Mouse (Mus musculus): ENCODE measurements around the gene Cd164l2.

The Cd164l2 gene

GRCm38 (mm10) chr4:133195014-133195413 lies 16.9 kb upstream of the Cd164l2 start:
- no peak for DNase-seq

GRCm38 (mm10) chr4:133196136-133196535 lies 15.8 kb upstream of the Cd164l2 start:
- no peak for DNase-seq

GRCm38 (mm10) chr4:133196852-133197251 lies 15.1 kb upstream of the Cd164l2 start:
- no peak for DNase-seq

- DNase-seq: no peak
These were observed 14.6 kb upstream of the Cd164l2 start for GRCm38 (mm10) chr4:133197355-133197754.

GRCm38 (mm10) chr4:133197801-133198286 lies 14.1 kb upstream of the Cd164l2 start:
- no peak for DNase-seq

GRCm38 (mm10) chr4:133198337-133199180 lies 13.4 kb upstream of the Cd164l2 start:
- DNase-seq: no peak

- no peak for DNase-seq
These were observed 12.2 kb upstream of the Cd164l2 start for GRCm38 (mm10) chr4:133199743-133200142.

GRCm38 (mm10) chr4:133200343-133200742 lies 11.6 kb upstream of the Cd164l2 start:
- no peak for DNase-seq

GRCm38 (mm10) chr4:133201006-133201771 lies 10.7 kb upstream of the Cd164l2 start:
- DNase-seq: peak; percentile 87

- no peak for DNase-seq
These were observed 9.7 kb upstream of the Cd164l2 start for GRCm38 (mm10) chr4:133202254-133202653.

- no peak for DNase-seq
These were observed 8.3 kb upstream of the Cd164l2 start for GRCm38 (mm10) chr4:133203591-133203990.

GRCm38 (mm10) chr4:133204379-133204778 lies 7.6 kb upstream of the Cd164l2 start:
- no peak for DNase-seq

- peak; percentile 63 for DNase-seq
These were observed 2.6 kb upstream of the Cd164l2 start for GRCm38 (mm10) chr4:133209366-133209765.

- DNase-seq: no peak
These were observed 1.7 kb upstream of the Cd164l2 start for GRCm38 (mm10) chr4:133210023-133210787.

GRCm38 (mm10) chr4:133210788-133211390 lies 1.0 kb upstream of the Cd164l2 start:
- no peak for DNase-seq

- DNase-seq: peak; percentile 88
These were observed 784 bp downstream of the Cd164l2 start for GRCm38 (mm10) chr4:133212562-133213267.

GRCm38 (mm10) chr4:133213268-133213590 lies 1.3 kb downstream of the Cd164l2 start:
- DNase-seq: peak; percentile 74

GRCm38 (mm10) chr4:133213661-133214060 lies 1.7 kb downstream of the Cd164l2 start:
- DNase-seq: no peak

GRCm38 (mm10) chr4:133217641-133218040 lies 5.7 kb downstream of the Cd164l2 start:
- peak; percentile 78 for DNase-seq

- no peak for DNase-seq
These were observed 6.8 kb downstream of the Cd164l2 start for GRCm38 (mm10) chr4:133218745-133219144.

- DNase-seq: peak; percentile 76
These were observed 8.7 kb downstream of the Cd164l2 start for GRCm38 (mm10) chr4:133220656-133221055.

- DNase-seq: no peak
These were observed 9.8 kb downstream of the Cd164l2 start for GRCm38 (mm10) chr4:133221701-133222100.

Measured in lung, postnatal 36 days (tissue).